Mouse (Mus musculus) MEL (cell line): ENCODE results near the gene Lcn12. TPM values are rescaled to one million over a fixed set of nuclear protein-coding genes. Genes with fewer than 3 reads are reported as not detected.
A peak's percentile ranks its signal among the peaks of the same experiment; 100 is the strongest.

Source experiments
- DNase-seq: peaks from one replicate; pipeline ENCODE4 v3.0.0; 2011; ENCODE audit warnings: low read depth, low spot score
- H3K27ac ChIP-seq: 2 replicates; pipeline ENCODE4 v1.5.1; 2012; ENCODE audit warnings: low read depth, mild to moderate bottlenecking, control low read depth, low read length, moderate library complexity; ENCODE audit not compliant: control insufficient read depth
- H3K27me3 ChIP-seq, 2 experiments: fragments of 150-350 bp in 1 of 2; sonication (generic) in 1 of 2; 2 replicates each; pipeline ENCODE4 v1.6.1; 2012; ENCODE audit warnings: low read length in 2 of 2, mild to moderate bottlenecking in 2 of 2, improper control_type of control experiment in 1 of 2, moderate library complexity in 1 of 2; ENCODE audit not compliant: insufficient read depth in 2 of 2, control insufficient read depth in 1 of 2
- H3K36me3 ChIP-seq, 2 experiments: 2 replicates each; pipeline ENCODE4 v1.6.1; 2012 to 2014; ENCODE audit warnings: low read length in 2 of 2, improper control_type of control experiment in 1 of 2, inconsistent platforms in 1 of 2, mild to moderate bottlenecking in 1 of 2; ENCODE audit not compliant: insufficient read depth in 2 of 2, control insufficient read depth in 1 of 2
- H3K4me1 ChIP-seq, 2 experiments: fragments of 150-350 bp in 1 of 2; sonication (generic) in 1 of 2; 2 replicates each; pipeline ENCODE4 v1.6.1; 2012; ENCODE audit warnings: low read length in 2 of 2, improper control_type of control experiment in 1 of 2, mild to moderate bottlenecking in 1 of 2; ENCODE audit not compliant: insufficient read depth in 2 of 2, control insufficient read depth in 1 of 2
- H3K4me3 ChIP-seq, 2 experiments: fragments of 150-350 bp in 1 of 2; sonication (generic) in 1 of 2; 2 replicates each; pipeline ENCODE4 v1.5.1; 2012; ENCODE audit warnings: low read depth in 2 of 2, low read length in 2 of 2, mild to moderate bottlenecking in 2 of 2, moderate library complexity in 2 of 2, control low read depth in 1 of 2, improper control_type of control experiment in 1 of 2; ENCODE audit not compliant: control insufficient read depth in 1 of 2, insufficient read depth in 1 of 2
- H3K79me2 ChIP-seq: 2 replicates; pipeline ENCODE4 v1.6.1; 2012; ENCODE audit warnings: mild to moderate bottlenecking, low read length, moderate library complexity; ENCODE audit not compliant: control insufficient read depth, poor library complexity, insufficient read depth
- H3K9ac ChIP-seq: 2 replicates; pipeline ENCODE4 v1.6.1; 2012; ENCODE audit warnings: low read depth, mild to moderate bottlenecking, control low read depth, low read length, moderate library complexity; ENCODE audit not compliant: control insufficient read depth, poor library complexity, severe bottlenecking
- H3K9me3 ChIP-seq: fragments of 150-350 bp; sonication (generic); replicated peaks from 2 replicates; pipeline ENCODE4 v1.6.1; 2012; ENCODE audit warnings: mild to moderate bottlenecking, low read length, improper control_type of control experiment, moderate library complexity; ENCODE audit not compliant: insufficient read depth
- CTCF ChIP-seq, 3 experiments: IDR thresholded peaks in 2 of 3; conservative IDR thresholded peaks in 1 of 3; 2 replicates each; pipeline ENCODE4 v1.5.1; 2011 to 2012; ENCODE audit warnings: low read length in 3 of 3, low read depth in 2 of 3, mild to moderate bottlenecking in 2 of 3, improper control_type of control experiment in 1 of 3, inconsistent platforms in 1 of 3, mixed read lengths in 1 of 3, moderate library complexity in 1 of 3; ENCODE audit not compliant: control insufficient read depth in 1 of 3, insufficient read depth in 1 of 3, poor library complexity in 1 of 3, severe bottlenecking in 1 of 3
- E2F4 ChIP-seq: IDR thresholded peaks from 2 replicates; pipeline ENCODE4 v1.6.1; 2011; ENCODE audit warnings: low read depth, low read length, improper control_type of control experiment, borderline replicate concordance
- ELF1 ChIP-seq: IDR thresholded peaks from 2 replicates; pipeline ENCODE4 v1.6.1; 2014; ENCODE audit warnings: low read depth, mild to moderate bottlenecking, inconsistent platforms, low read length, improper control_type of control experiment, moderate library complexity
- ETS1 ChIP-seq: IDR thresholded peaks from 2 replicates; pipeline ENCODE4 v1.6.1; 2012; ENCODE audit warnings: low read depth, mild to moderate bottlenecking, inconsistent platforms, low read length, improper control_type of control experiment, moderate library complexity
- GATA1 ChIP-seq: IDR thresholded peaks from 2 replicates; pipeline ENCODE4 v1.6.1; 2011; ENCODE audit warnings: low read depth, low read length, improper control_type of control experiment
- HCFC1 ChIP-seq: IDR thresholded peaks from 2 replicates; pipeline ENCODE4 v1.6.1; 2012; ENCODE audit warnings: low read depth, mild to moderate bottlenecking, inconsistent platforms, low read length, improper control_type of control experiment, moderate library complexity
- KAT2A ChIP-seq: conservative IDR thresholded peaks from 2 replicates; pipeline ENCODE4 v1.6.1; 2012; ENCODE audit warnings: low read depth, low read length, improper control_type of control experiment, inconsistent platforms
- MAFK ChIP-seq: IDR thresholded peaks from 2 replicates; pipeline ENCODE4 v1.6.1; 2011; ENCODE audit warnings: low read depth, mild to moderate bottlenecking, low read length, improper control_type of control experiment, borderline replicate concordance
- MAX ChIP-seq: IDR thresholded peaks from 2 replicates; pipeline ENCODE4 v1.6.1; 2011; ENCODE audit warnings: low read length, improper control_type of control experiment
- MEF2A ChIP-seq: IDR thresholded peaks from 2 replicates; pipeline ENCODE4 v1.6.1; 2014; ENCODE audit warnings: low read depth, mild to moderate bottlenecking, inconsistent platforms, low read length, improper control_type of control experiment; ENCODE audit not compliant: poor library complexity, insufficient replicate concordance, severe bottlenecking; ENCODE audit errors: extremely low read depth
- MXI1 ChIP-seq: IDR thresholded peaks from 2 replicates; pipeline ENCODE4 v1.6.1; 2011; ENCODE audit warnings: mild to moderate bottlenecking, low read depth, low read length, improper control_type of control experiment
- MYB ChIP-seq: IDR thresholded peaks from 2 replicates; pipeline ENCODE4 v1.6.1; 2011; ENCODE audit warnings: mild to moderate bottlenecking, low read depth, low read length, improper control_type of control experiment
- MYC ChIP-seq: IDR thresholded peaks from 2 replicates; pipeline ENCODE4 v1.6.1; 2011; ENCODE audit warnings: low read depth, mild to moderate bottlenecking, low read length, improper control_type of control experiment, moderate library complexity
- NELFE ChIP-seq: IDR thresholded peaks from 2 replicates; pipeline ENCODE4 v1.6.1; 2011; ENCODE audit warnings: low read depth, low read length, improper control_type of control experiment
- NRF1 ChIP-seq: IDR thresholded peaks from 2 replicates; pipeline ENCODE4 v1.6.1; 2014; ENCODE audit warnings: low read depth, mild to moderate bottlenecking, inconsistent platforms, low read length, improper control_type of control experiment, moderate library complexity; ENCODE audit not compliant: poor library complexity, insufficient read depth, severe bottlenecking
- POLR2A ChIP-seq, 2 experiments: IDR thresholded peaks; 2 replicates each; pipeline ENCODE4 v1.6.1; 2011 to 2012; ENCODE audit warnings: low read length in 2 of 2, mild to moderate bottlenecking in 2 of 2, control low read depth in 1 of 2, improper control_type of control experiment in 1 of 2, low read depth in 1 of 2, moderate library complexity in 1 of 2; ENCODE audit not compliant: control insufficient read depth in 1 of 2, insufficient read depth in 1 of 2, poor library complexity in 1 of 2
- RCOR1 ChIP-seq: IDR thresholded peaks from 2 replicates; pipeline ENCODE4 v1.6.1; 2012; ENCODE audit warnings: low read depth, mild to moderate bottlenecking, inconsistent platforms, low read length, improper control_type of control experiment
- SIN3A ChIP-seq: IDR thresholded peaks from 2 replicates; pipeline ENCODE4 v1.6.1; 2012; ENCODE audit warnings: low read length, improper control_type of control experiment, inconsistent platforms
- SMC3 ChIP-seq: IDR thresholded peaks from 2 replicates; pipeline ENCODE4 v1.6.1; 2011; ENCODE audit warnings: low read depth, low read length, improper control_type of control experiment
- TAL1 ChIP-seq: IDR thresholded peaks from 2 replicates; pipeline ENCODE4 v1.6.1; 2012; ENCODE audit warnings: mild to moderate bottlenecking, inconsistent platforms, low read length, moderate library complexity, mixed read lengths
- TBP ChIP-seq: IDR thresholded peaks from 2 replicates; pipeline ENCODE4 v1.8.0; 2011; ENCODE audit warnings: low read depth, low read length, improper control_type of control experiment
- TCF12 ChIP-seq: IDR thresholded peaks from 2 replicates; pipeline ENCODE4 v1.6.1; 2014; ENCODE audit warnings: low read depth, mild to moderate bottlenecking, inconsistent platforms, low read length, improper control_type of control experiment, moderate library complexity
- USF1 ChIP-seq: IDR thresholded peaks from 2 replicates; pipeline ENCODE4 v1.6.1; 2014; ENCODE audit warnings: low read depth, mild to moderate bottlenecking, inconsistent platforms, low read length, improper control_type of control experiment, moderate library complexity
- USF2 ChIP-seq, 2 experiments: IDR thresholded peaks; 2 replicates each; pipeline ENCODE4 v1.6.1; 2011 to 2012; ENCODE audit warnings: improper control_type of control experiment in 2 of 2, low read length in 2 of 2, borderline replicate concordance in 1 of 2, inconsistent platforms in 1 of 2, low read depth in 1 of 2, mild to moderate bottlenecking in 1 of 2; ENCODE audit not compliant: insufficient read depth in 1 of 2
- ZKSCAN1 ChIP-seq: IDR thresholded peaks from 2 replicates; pipeline ENCODE4 v1.6.1; 2012; ENCODE audit warnings: low read depth, mild to moderate bottlenecking, inconsistent platforms, low read length, improper control_type of control experiment, moderate library complexity
- ZMIZ1 ChIP-seq: IDR thresholded peaks from 2 replicates; pipeline ENCODE4 v1.6.1; 2012; ENCODE audit warnings: low read depth, mild to moderate bottlenecking, inconsistent platforms, low read length, improper control_type of control experiment, moderate library complexity
- ZNF384 ChIP-seq: IDR thresholded peaks from 2 replicates; pipeline ENCODE4 v1.6.1; 2012; ENCODE audit warnings: low read depth, mild to moderate bottlenecking, inconsistent platforms, low read length, improper control_type of control experiment
- polyA plus RNA-seq, 2 experiments: library from polyadenylated mRNA; stranded (reverse) in 1 of 2; unstranded in 1 of 2; fragments of >175 nt in 1 of 2; fragments of >200 nt in 1 of 2; gene quantifications; 2 replicates each; pipeline versions ENCODE4 v1.2.1 to v1.2.4; 2012; ENCODE audit warnings: low replicate concordance in 2 of 2, low read depth in 1 of 2; ENCODE audit not compliant: insufficient read length in 2 of 2, insufficient read depth in 1 of 2, missing spikeins in 1 of 2
- total RNA-seq: library from RNA; depleted of rRNA; stranded (reverse); fragments of 300-350 nt; gene quantifications from 2 replicates; pipeline ENCODE4 v1.2.3, GENCODE M21; 2012

Gene Lcn12
- total and polyA plus RNA-seq, 3 experiments: not detected

DNA sequence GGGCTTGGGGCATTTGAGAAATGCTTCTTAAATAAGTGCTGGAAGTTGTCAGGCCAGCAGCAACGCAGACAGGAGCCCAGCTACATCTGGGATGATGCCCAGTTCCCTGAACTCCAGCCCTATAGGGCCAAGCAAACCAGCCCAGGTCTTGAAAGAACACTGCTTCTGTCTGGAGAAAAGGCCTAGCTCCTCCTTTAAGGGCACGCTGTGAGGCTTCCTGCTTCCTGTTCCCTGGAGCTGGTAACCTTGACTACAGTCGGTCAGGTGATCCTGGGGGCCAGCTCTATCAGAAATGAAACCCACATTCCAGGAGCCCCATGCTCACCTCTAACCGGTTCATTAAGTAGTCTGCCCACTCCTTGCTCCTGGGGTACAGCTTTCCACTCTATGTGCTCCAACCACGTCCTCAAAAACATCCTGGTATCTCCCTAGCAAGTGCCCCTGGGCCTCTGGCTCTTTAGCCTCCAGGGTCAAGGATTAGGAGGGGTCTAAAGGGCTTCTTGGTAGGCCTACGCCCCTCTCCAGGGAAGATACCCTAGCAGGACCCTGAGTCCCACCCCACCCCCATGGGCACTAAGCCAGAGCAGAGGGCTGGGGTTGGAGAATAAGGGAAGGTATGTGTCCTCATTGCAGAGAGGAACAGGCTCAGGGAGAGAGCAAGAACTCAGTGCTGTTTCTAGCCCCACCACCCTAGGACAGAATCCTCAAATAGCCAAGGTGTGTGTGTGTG is 4.3 kb upstream of the Lcn12 start:
- Histone ChIP-seq H3K36me3 (peaks cover 0 to 29% of the 10 kb centered on the region in 2 experiments; a peak in 2 of 4 replicates), H3K9ac (peak overlapping the region; percentile 62), H3K4me1 (peaks cover 10 to 36% of the 10 kb centered on the region in 2 experiments), H3K27me3 (no peaks in the 10 kb centered on the region), H3K27ac (peak overlapping the region; percentile 74), H3K79me2 (peaks cover 9% of the 10 kb centered on the region), H3K4me3 (peak overlapping the region; percentile 15 to 27), H3K9me3 (no peaks in the 10 kb centered on the region)
- peak; percentile 79 for DNase-seq
- TF ChIP-seq USF1 (peak; percentile 93), ZMIZ1 (no peak), POLR2A (IDR thresholded peaks at IDR 0.05; ENCODE audit: control insufficient read depth in 1 of 2, insufficient read depth in 1 of 2, low read depth in 1 of 2, low read length in 2 of 2, poor library complexity in 1 of 2) (peak in 1 of 2 experiments; percentile 57; a peak in 1 of 4 replicates), USF2 (IDR thresholded peaks at IDR 0.05; ENCODE audit: borderline replicate concordance in 1 of 2, insufficient read depth in 1 of 2, low read depth in 1 of 2, low read length in 2 of 2) (peak in 1 of 2 experiments; percentile 49; a peak in 1 of 4 replicates), TBP (peak; percentile 72), ELF1 (peak; percentile 92), MXI1 (peak; percentile 58; the same call in 1 of the 2 replicates), ZKSCAN1 (no peak), HCFC1 (peak; percentile 73), SIN3A (peak; percentile 45; the same call in 1 of the 2 replicates), MEF2A (no peak), NRF1 (0 out of 2 replicates have a peak, but pooled peaks have one; percentile 21), NELFE (peak; percentile 52; the same call in 1 of the 2 replicates)

DNA sequence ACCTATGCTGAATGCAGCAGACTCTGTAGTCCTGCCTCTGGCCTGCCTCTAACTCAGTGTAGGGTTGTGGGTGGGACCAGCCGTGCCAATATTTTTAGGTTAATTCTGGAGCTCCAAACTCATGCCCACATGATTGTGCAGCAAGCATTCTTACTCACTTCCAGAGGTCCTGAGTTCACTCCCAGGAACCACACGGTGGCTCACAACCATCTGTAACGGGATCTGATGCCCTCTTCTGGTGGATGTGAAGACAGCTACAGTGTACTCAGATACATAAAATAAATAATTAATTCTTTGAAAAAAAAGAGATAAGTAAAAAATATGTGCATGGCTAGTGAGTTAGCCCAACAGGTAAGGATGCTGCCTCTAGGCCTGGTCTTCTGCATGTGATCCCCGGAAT is 2.8 kb upstream of the Lcn12 start:
- Histone ChIP-seq H3K27me3 (no peaks in the 10 kb centered on the region), H3K9ac (no peak overlapping the region), H3K36me3 (peaks cover 0 to 16% of the 10 kb centered on the region in 2 experiments; a peak in 2 of 4 replicates), H3K4me3 (no peak overlapping the region), H3K9me3 (no peaks in the 10 kb centered on the region), H3K79me2 (peaks cover 8% of the 10 kb centered on the region), H3K4me1 (peaks cover 10 to 23% of the 10 kb centered on the region in 2 experiments), H3K27ac (no peak overlapping the region)
- peak; percentile 68 for DNase-seq
- TF ChIP-seq E2F4: no peak
- TF ChIP-seq MYB: no peak
- 0 out of 2 replicates have a peak, but pooled peaks have one; percentile 28 for TF ChIP-seq MYC
- peak; percentile 13 to 72 (median 49); a peak in 4 of 6 replicates for TF ChIP-seq CTCF (IDR thresholded peaks at IDR 0.05 in 2 of 3, conservative IDR thresholded peaks at IDR 0.05 in 1 of 3; ENCODE audit: control insufficient read depth in 1 of 3, insufficient read depth in 1 of 3, low read depth in 2 of 3, low read length in 3 of 3, poor library complexity in 1 of 3, severe bottlenecking in 1 of 3)
- TF ChIP-seq TAL1: no peak
- TF ChIP-seq MXI1: no peak
- no peak for TF ChIP-seq POLR2A (IDR thresholded peaks at IDR 0.05; ENCODE audit: control insufficient read depth in 1 of 2, insufficient read depth in 1 of 2, low read depth in 1 of 2, low read length in 2 of 2, poor library complexity in 1 of 2)
- no peak for TF ChIP-seq MEF2A
- no peak for TF ChIP-seq KAT2A
- TF ChIP-seq MAFK: no peak
- TF ChIP-seq ZNF384: 0 out of 2 replicates have a peak, but pooled peaks have one; percentile 40
- TF ChIP-seq SMC3: peak; percentile 60
- TF ChIP-seq TBP: no peak
- TF ChIP-seq RCOR1: no peak
- TF ChIP-seq ZMIZ1: no peak
- TF ChIP-seq ETS1: no peak
- no peak for TF ChIP-seq MAX
- no peak for TF ChIP-seq GATA1
- no peak for TF ChIP-seq TCF12
- no peak for TF ChIP-seq ZKSCAN1
- no peak for TF ChIP-seq USF2 (IDR thresholded peaks at IDR 0.05; ENCODE audit: borderline replicate concordance in 1 of 2, insufficient read depth in 1 of 2, low read depth in 1 of 2, low read length in 2 of 2)
- TF ChIP-seq NELFE: no peak
- TF ChIP-seq HCFC1: no peak
- TF ChIP-seq NRF1: no peak
- no peak for TF ChIP-seq USF1
